Mouse (Mus musculus) testis, postnatal 10 days (tissue): ENCODE measurements around the gene Olfr1009.
"Not testable (repeated sequence)": the region's sequence is repeated elsewhere in the genome, so short reads cannot be mapped to it uniquely, and the experiment has no call there.

Experiments
- DNase-seq: peaks from one replicate; pipeline ENCODE4 v3.0.0; 2021; ENCODE audit warnings: low spot score

The Olfr1009 gene

DNA sequence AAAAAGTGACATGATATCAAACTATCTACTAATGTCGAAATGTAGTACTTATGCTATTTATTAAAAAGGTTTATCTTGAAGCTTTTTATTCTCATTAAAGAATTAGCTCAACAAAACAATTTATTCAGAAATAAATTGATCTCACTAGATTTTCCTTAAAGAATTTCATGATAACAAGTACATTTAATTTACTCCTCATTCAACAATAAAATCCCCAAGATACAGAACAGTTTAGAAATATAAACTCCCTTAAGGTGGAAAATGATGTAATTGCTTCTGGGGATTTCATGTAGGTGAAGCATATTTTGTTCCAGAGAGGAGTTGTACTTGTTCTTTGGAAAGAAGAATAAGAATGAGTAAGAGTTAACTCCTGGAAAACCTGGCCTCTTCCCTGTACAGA lies at the start of gene Olfr1009:
Gene Olfr1009, plus strand, starts transcription at position 301 of the 400 bp plus-strand sequence.
- no peak for DNase-seq

DNA sequence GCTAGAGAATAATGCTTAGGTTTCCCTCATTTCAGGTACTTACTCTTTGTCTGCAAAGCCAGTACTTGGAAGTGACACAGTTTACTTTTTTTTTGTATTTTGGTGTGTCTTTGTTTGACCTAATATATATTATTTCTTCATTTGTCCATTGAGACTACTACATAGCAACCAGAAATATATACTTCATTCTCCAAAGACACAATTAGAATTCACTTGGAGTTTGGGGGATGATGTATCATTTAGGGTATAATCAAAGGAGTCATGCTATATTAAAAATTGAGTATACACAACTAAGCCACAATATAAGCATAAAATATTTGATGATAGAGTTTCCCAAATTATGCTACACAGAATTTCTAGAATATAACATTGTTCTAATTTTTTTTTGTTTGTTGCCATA lies 36.6 kb upstream of the Olfr1009 start, which contains the start of gene Olfr1006:
Gene Olfr1006, minus strand, starts transcription at position 101 of the 400 bp plus-strand sequence.
- DNase-seq = no peak

DNA sequence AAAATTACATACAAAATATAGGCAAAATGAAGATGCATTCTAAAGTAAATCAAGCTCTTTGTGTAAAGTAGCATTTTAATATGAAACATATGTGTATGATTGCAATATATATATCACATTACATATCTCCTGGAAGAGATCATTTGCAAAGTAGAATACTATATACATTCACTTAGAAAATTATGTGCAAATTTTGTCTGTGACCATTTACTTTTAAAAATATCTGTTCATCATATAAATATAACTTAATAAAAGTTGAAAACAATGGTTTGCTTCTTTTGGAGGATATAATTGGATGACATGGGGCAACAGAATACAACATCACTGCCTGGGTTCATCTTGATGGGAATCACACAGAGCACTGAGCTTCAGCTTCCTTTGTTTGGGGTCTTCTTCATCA lies 26.1 kb upstream of the Olfr1009 start, which contains the start of gene Olfr1008:
Gene Olfr1008, plus strand, starts transcription at position 301 of the 400 bp plus-strand sequence.
- DNase-seq = no peak

DNA sequence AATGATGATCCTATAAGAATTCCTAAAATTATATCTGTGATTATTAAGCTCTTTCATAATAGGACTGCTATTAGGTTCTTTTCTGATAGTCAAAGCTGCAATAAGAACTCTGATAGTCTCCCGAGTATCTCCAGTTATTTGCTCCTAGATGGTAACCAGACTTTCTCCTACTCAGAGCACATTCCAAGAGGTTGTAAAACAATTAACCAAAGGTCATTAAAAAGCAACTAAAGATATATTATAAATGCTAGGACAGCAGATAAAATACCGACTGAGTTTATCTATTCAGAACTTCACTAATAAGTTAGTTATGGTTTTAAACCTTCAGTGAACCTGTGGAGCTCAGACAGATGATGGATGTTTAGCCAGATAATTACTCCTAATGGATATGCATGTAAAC lies 4.5 kb upstream of the Olfr1009 start:
- not testable (repeated sequence) for DNase-seq

DNA sequence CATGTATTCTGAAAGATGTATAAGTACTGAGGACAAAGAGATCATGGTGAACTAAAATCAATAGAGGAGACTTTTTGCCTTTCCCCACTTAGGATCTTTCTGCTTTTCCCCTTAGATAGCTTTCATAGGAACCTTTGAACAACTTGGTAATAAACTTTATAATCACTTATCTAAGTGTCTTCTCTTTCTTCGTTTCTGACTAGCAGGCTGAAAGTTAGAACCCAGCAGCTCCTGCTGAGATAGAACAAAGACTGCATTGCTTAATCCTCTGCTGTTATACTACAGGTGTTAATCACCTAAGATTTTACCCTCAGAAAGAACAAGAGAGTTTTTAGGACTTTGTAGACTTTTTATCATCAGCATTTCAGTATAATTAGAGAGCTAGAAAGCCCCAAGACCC lies 4.1 kb upstream of the Olfr1009 start:
- DNase-seq = no peak

DNA sequence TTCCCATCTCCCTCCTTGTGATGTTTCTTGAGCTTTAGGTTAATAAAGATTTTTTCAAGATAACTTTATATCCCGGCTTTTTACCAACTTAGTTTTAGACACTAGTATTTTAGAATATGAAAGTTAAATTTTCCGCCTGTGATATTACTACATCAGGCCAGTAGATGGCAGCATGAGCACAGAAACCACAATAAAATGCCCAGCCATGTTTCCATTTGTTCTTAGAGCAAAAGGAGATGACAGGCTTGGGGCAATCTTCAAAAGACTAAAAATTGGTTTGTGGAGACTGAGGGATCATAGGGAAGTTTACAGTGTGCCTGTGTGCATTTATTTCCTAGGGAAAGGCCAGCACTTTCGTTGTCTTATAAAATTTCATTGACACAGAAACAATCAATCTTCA lies 10.6 kb downstream of the Olfr1009 start:
- DNase-seq = no peak

DNA sequence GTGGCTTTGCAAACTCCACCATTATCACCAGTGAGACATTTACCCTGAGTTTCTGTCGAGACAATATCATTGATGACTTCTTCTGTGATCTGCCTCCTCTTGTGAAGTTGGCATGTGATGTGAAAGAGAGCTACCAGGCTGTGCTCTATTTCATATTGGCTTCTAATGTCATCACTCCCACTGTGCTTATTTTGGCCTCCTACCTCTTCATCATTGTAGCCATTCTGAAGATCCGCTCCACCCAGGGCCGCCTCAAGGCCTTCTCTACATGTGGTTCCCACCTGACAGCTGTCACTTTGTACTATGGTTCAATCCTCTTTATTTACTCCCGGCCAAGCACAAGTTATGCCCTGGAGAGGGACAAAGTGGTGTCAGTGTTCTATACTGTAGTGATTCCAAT lies 38.6 kb downstream of the Olfr1009 start:
- no peak for DNase-seq

DNA sequence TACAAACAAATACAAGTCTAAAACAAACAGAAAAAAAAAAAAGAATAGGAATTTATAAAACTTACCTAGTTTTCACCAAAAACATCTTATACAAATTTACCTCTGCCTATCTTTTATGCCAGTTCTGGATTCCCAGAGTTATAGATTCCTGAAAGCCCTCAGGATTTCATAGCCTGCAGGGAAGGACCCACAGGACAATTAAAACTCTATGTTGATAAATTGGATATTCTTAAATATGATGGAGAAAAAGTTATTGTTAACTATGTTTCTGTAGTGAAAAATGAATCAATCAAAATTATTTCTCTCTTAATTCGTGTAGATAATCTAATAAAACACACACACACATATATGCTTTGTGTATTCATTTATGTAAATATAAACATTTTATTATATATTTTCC lies 47.4 kb downstream of the Olfr1009 start, which contains the start of gene Olfr1012:
Gene Olfr1012, minus strand, starts transcription at position 101 of the 400 bp plus-strand sequence.
- DNase-seq = no peak

DNA sequence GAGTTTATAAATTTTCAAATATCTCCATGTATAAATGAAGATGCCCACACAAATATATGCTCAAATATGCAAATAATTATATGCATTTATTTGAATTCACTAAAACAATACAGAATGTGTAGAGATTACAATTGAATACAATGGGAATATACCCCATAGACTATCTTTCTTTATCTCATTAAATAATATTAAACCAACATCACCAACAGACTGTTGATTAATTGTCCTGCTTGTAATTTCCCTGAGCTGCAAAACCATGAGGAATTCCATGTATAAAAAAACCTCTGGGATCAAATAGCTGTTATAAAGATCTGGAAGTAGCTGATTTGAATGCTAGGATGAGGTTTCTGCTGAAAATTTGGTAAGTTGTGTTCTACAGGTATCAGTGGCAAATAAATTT lies 51.6 kb downstream of the Olfr1009 start, which contains the start of gene Olfr1013:
Gene Olfr1013, plus strand, starts transcription at position 301 of the 400 bp plus-strand sequence.
- no peak for DNase-seq

DNA sequence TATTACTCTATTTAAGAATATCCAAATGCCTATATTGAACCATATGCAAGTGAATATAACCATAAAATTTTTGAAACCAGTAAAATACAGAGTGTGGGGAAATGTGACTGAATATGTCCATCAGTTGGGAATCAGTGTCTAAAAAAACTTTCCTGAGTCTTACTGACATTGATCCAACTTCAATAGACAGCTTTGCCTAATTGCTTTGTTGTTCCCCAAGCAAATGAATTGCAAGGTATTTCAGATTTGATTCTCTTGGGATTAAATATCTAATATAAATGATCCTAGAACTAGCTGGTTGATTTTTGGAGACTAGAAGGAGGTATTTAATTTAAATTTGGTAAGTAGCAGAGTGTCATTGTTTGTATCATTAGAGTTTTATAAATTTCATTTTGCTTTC lies 57.2 kb downstream of the Olfr1009 start, which contains the start of gene Olfr1014:
Gene Olfr1014, plus strand, starts transcription at position 301 of the 400 bp plus-strand sequence.
- DNase-seq = no peak
